Mouse (Mus musculus) cerebellum, adult 2 months (tissue): Measurements from ENCODE around the gene Arih1.

Source experiments
- CTCF ChIP-seq: fragments of 200-500 bp; IDR thresholded peaks from 2 replicates; pipeline ENCODE4 v1.5.1; 2011; ENCODE audit warnings: low read depth, mild to moderate bottlenecking, control low read depth, low read length, moderate library complexity, borderline replicate concordance; ENCODE audit not compliant: insufficient read depth
- POLR2A ChIP-seq: fragments of 200-500 bp; IDR thresholded peaks from 2 replicates; pipeline ENCODE4 v1.6.1; 2011; ENCODE audit warnings: low read length, control low read depth, borderline replicate concordance; ENCODE audit not compliant: insufficient read depth

- no peak for TF ChIP-seq CTCF
- no peak for TF ChIP-seq POLR2A
Observed at GRCm38 (mm10) chr9:59352586-59353252, 133.7 kb downstream of the Arih1 start.
